Mouse (Mus musculus) left cerebral cortex, adult 8-10 months (tissue): Measurements from ENCODE around the gene Vezt. TPM values are rescaled to one million over a fixed set of nuclear protein-coding genes. Genes with fewer than 3 reads are reported as not detected.

Source experiments
- DNase-seq, 2 experiments: peaks; one replicate each; pipeline ENCODE4 v3.0.0; 2022; ENCODE audit warnings: low spot score in 2 of 2
- microRNA-seq, 2 experiments: library from miRNA; unstranded; fragments of <30 nt; microRNA quantifications; one replicate each; pipeline ENCODE4 v1.2.0; 2022
- total RNA-seq, 4 experiments: library from RNA; stranded (reverse); gene quantifications; 2 replicates each; pipeline ENCODE4 v1.2.4; 2022

The Vezt gene
- total RNA-seq, 4 experiments from 2014 or later: 69.0 to 89.4 (median 83.1) TPM

- no peak for DNase-seq
Measured at GRCm38 (mm10) chr10:93913525-93913924, 122.1 kb downstream of the Vezt start.

DNA sequence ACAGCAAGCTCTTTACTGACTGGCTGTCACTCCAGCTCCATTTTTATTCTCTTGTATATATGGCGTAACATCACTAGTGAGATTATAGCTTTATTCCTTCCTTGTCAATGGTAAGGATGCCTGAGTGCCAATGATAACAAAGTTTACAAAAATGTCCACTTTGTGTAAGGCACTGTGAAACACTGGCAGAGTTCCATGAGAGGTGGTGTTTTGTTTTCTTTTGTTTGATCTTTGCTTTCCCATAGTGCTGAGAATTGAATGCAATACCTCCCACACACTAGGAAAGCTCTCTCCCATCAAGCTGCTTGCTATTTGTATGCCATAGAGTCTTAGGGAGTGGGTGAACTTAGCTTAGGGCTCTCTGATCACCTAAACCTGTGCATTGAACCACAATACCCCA is 122.7 kb downstream of the Vezt start:
- DNase-seq: no peak

GRCm38 (mm10) chr10:93912136-93912855 is 123.3 kb downstream of the Vezt start:
- DNase-seq: no peak

DNA sequence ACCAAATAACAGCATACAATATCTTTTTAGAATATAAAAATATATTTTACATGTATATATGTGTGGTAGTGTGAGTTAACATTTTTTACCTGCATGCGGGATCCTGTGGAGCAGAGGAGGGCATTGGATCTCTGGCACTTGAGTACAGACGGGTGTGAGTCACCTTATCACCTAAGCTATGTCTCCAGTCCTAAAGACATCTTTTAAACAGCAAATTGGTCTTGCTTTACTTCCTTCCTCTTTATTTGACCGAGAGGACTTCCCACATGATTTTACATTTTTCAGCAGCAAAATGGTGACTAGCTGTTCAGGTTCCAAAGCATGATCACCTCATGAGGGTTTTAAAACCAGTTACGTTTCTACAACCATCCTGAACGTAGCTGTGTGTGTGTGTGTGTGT is 124.3 kb downstream of the Vezt start:
- no peak for DNase-seq

- DNase-seq: no peak
Measured at GRCm38 (mm10) chr10:93909811-93910446, 125.7 kb downstream of the Vezt start.

DNA sequence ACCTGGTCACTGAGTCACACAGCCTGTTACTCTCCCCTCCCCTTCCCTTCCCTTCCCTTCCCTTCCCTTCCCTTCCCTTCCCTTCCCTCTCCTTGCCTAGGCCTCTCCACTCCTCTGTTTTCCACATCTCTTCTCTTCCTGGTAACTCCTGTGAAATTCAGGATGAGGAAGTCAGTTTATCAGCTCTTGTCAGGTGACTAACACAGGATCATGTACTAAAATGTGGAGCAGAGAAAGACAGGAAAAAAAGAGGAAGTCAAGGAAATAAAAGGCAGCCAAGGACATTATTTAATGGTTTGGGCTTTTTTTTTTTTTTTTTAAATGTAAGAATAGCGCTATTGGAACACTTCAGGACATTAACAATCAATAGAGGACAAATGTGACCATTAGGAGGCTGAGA is 126.6 kb downstream of the Vezt start:
- DNase-seq: no peak

DNA sequence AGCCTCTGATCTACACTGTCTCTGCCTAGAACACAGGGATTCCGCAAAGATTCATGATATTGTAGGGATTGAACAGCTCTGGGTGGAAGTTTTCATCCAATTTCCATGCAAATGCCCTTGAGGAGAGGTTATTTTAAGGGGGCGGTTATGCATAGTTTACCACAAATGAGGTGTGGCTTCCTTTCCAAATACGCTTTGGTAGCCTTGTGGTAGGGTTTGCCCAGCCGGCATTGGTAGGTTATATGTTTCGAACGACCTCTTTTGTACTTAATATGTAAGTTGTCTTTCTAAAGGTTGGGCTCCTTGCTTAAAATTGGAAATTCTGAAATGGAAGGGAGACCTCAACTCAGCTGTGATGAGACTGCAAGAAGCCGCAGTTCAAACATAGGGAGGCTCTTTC is 127.1 kb downstream of the Vezt start:
- DNase-seq: no peak

- no peak for DNase-seq
Measured at GRCm38 (mm10) chr10:93907376-93907775, 128.2 kb downstream of the Vezt start.

GRCm38 (mm10) chr10:93899907-93900306 is 135.7 kb downstream of the Vezt start:
- no peak for DNase-seq

DNA sequence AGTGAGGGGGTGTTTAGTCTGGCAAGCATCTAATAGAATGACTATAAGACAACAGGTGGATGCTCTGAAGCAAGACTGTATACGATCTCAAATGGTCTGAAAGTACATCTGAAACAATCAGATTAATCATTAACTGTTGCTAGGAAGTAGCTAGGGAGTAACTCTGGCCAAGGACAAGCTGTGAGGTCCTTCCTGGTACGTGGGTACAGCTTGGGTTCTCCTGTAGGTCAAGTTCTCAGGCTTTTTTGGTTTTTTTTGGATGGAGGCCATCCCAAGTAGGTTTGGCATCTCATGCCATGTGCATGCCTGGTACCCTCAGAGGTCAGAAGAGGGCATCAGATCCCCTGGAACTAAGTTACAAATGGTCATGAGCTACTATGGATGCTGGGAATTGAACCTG is 136.3 kb downstream of the Vezt start:
- DNase-seq: no peak

GRCm38 (mm10) chr10:93897043-93897646 is 138.5 kb downstream of the Vezt start, which contains the start of gene Metap2:
Gene Metap2, minus strand, starts transcription at chr10:93897093.
- DNase-seq: no peak

DNA sequence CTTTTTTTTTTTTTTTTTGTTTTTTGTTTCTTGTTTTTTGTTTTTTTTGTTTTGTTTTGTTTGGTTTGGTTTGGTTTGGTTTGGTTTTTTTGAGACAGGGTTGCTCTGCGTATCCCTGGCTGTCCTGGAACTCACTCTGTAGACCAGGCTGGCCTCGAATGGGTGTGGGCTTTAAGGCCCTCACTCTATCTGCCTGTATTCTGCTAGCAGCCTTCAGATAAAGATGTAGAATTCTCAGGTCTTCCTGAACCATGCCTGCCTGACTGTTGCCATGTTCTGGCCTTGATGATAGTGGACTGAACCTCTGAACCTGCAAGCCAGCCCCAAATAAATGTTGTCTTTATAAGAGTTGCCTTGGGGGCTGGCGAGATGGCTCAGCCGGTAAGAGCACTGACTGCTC is 143.1 kb downstream of the Vezt start:
- no peak for DNase-seq

- DNase-seq: no peak
Measured at GRCm38 (mm10) chr10:93891031-93891430, 144.6 kb downstream of the Vezt start.

GRCm38 (mm10) chr10:93890565-93890964 is 145.1 kb downstream of the Vezt start:
- DNase-seq: no peak

- peak in 1 of 2 experiments; percentile 31 for DNase-seq
Measured at GRCm38 (mm10) chr10:93889976-93890375, 145.6 kb downstream of the Vezt start.

DNA sequence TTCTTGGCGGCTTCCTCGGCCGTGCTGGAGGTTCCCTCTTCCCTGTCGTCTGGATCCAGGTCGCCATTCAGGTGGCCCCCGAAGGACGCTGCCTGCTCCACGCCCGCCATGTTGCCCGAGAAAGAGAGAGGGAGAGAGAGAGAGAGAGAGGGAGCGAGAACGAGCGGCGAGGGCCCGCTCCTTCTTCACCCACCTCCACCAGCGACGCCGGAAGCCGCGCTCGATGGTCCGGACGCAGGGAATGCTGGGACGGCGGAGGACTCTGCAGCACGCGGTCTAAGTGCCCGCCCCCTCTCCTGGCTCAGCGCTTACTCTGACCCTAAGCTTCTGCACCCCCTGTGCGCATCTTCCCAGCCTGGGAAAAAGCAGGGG is 146.1 kb downstream of the Vezt start:
- DNase-seq: peak; percentile 77 to 80

Small RNA genes lying within 50 kb of the gene (microRNA-seq; reads per million reads assigned to microRNA genes)
- gene Mir331: 108 to 223 reads per million in 2 experiments

Other genes with a start within 250 kb of the Vezt start
- not detected for gene Usp44, start 204.3 kb downstream of the Vezt start, total RNA-seq
- gene Metap2, start 138.7 kb downstream of the Vezt start, total RNA-seq: 100 to 1,000 TPM; 101 to 109 (median 105) TPM
- 10 to 100 TPM in 2 of 4 experiments, 1 to 10 TPM in 2; 9.3 to 11.6 (median 10.5) TPM for gene Fgd6, start 184 bp upstream of the Vezt start, total RNA-seq
- gene Nr2c1, start 112.2 kb upstream of the Vezt start, total RNA-seq: 1 to 10 TPM; 8.2 to 9.6 (median 8.7) TPM
- gene Ndufa12, start 162.9 kb upstream of the Vezt start, total RNA-seq: 100 to 1,000 TPM; 212 to 250 (median 232) TPM